Mouse (Mus musculus): ENCODE measurements around the gene Adamts12.

GRCm38 (mm10) chr15:11084993-11085365 lies 20.4 kb downstream of the Adamts12 start:
- TF ChIP-seq CTCF (IDR thresholded peaks at IDR 0.05; ENCODE audit: borderline replicate concordance, extremely low read depth, insufficient read depth, insufficient read length) (no peak), POLR2A (IDR thresholded peaks at IDR 0.05; ENCODE audit: borderline replicate concordance, extremely low read depth, insufficient read depth, insufficient read length, poor library complexity, severe bottlenecking) (no peak)

All from brain, embryonic 14.5 days (tissue).